Mouse (Mus musculus) bone marrow, adult 2 months (tissue): ENCODE results near the gene Fgfr2. TPM values are rescaled to one million over a fixed set of nuclear protein-coding genes. Genes with fewer than 3 reads are reported as not detected.

ENCODE experiments used
- H3K27ac ChIP-seq: fragments of 200-500 bp; 2 replicates; pipeline ENCODE4 v1.5.1; 2012; ENCODE audit warnings: low read depth, mild to moderate bottlenecking, control low read depth, inconsistent platforms, low read length; ENCODE audit not compliant: control insufficient read depth, poor library complexity, insufficient read depth
- H3K4me1 ChIP-seq: fragments of 200-500 bp; 2 replicates; pipeline ENCODE4 v1.6.1; 2011; ENCODE audit warnings: low read length; ENCODE audit not compliant: control insufficient read depth, insufficient read depth
- H3K4me3 ChIP-seq: fragments of 200-500 bp; replicated peaks from 2 replicates; pipeline ENCODE3; 2011; ENCODE audit warnings: mild to moderate bottlenecking, low read depth, low read length, control low read depth; ENCODE audit not compliant: control insufficient read depth
- CTCF ChIP-seq: fragments of 200-500 bp; IDR thresholded peaks from 2 replicates; pipeline ENCODE4 v1.5.1; 2011; ENCODE audit warnings: low read length, control low read depth; ENCODE audit not compliant: control insufficient read depth, insufficient read depth
- POLR2A ChIP-seq: fragments of 200-500 bp; IDR thresholded peaks from 2 replicates; pipeline ENCODE4 v1.6.1; 2011; ENCODE audit warnings: low read depth, mild to moderate bottlenecking, control low read depth, low read length, borderline replicate concordance; ENCODE audit not compliant: control insufficient read depth
- WGBS: fragments of 180-500 bp; shearing (Covaris S2); methylation state at CpG from one replicate; pipeline ENCODE4 v1.1.7; 2018; 5-methylcytosine and 5-hydroxymethylcytosine counted together
- polyA plus RNA-seq: library from polyadenylated mRNA; stranded (reverse); fragments of >200 nt; gene quantifications from 2 replicates; pipeline ENCODE4 v1.2.4, GENCODE M21; 2011; ENCODE audit warnings: low replicate concordance; ENCODE audit not compliant: missing spikeins, insufficient read depth, insufficient read length

Fgfr2 gene
- polyA plus RNA-seq, 1 experiment = 8.2 TPM

DNA sequence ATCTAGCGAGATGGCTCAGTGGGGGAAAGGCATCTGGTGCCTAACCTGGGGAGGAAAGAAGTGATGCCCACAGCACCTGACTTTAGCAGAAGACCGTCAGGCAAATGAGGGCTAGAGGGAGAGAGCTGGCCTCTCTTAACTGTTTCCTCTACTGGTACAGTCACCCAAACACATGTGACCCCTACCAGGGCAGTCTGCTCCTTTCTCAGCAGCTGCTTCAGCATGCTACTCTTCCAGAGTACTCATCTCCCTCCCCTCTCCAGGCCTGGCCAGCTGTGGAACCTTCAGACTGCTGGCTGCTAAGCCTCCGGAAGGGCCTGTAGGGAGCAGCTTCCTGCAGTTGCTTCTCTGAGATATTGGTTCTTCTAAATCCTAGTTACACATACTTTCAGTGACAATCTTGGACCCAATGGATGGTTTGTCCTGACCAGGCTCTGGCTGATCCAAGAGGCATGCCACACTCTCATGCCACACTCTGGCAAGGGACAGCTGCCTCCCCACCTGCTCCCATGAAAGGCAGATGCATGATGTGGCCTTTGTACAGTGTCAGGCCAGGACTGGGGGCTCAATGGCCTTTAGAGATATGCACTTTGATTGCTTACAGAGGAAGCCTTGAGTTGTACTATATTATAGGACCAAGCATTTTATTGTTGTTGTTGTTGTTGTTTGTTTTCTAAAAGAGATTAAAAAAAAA lies 374.9 kb downstream of the Fgfr2 start:
- no peak for TF ChIP-seq CTCF
- no peak for TF ChIP-seq POLR2A

DNA sequence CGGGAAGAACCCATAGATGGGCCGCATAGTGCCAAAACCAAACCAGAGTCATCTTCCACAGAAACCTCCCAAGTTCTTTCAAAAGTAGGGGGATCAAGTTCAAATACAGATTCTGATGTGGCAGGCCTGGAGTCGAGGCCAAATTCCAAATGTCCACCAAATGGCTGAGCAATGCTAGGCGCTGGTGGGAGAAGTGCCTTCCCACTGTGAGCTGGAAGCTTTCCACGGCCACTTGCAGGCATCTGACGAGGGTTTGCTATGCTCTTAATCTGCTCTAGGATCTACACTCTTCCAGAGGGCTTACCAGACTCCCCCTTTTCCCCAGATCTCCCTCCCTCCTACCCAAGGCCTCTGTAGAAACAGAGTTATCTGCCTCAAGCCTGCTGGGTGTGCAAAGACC lies 376.1 kb downstream of the Fgfr2 start:
- TF ChIP-seq POLR2A (no peak), CTCF (no peak)
- WGBS = 81% methylated on average over 6 of the region's 6 CpGs
- no peak overlapping the region for H3K27ac ChIP-seq
- H3K4me3 ChIP-seq = no peak overlapping the region
- no peaks in the 10 kb centered on the region for H3K4me1 ChIP-seq

More for the DNA sequence above, 374.9 kb downstream of the Fgfr2 start:
- Histone ChIP-seq H3K27ac (no peak overlapping the region), H3K4me1 (no peaks in the 10 kb centered on the region), H3K4me3 (no peak overlapping the region)
- 87% methylated on average over 3 of the region's 3 CpGs for WGBS

DNA sequence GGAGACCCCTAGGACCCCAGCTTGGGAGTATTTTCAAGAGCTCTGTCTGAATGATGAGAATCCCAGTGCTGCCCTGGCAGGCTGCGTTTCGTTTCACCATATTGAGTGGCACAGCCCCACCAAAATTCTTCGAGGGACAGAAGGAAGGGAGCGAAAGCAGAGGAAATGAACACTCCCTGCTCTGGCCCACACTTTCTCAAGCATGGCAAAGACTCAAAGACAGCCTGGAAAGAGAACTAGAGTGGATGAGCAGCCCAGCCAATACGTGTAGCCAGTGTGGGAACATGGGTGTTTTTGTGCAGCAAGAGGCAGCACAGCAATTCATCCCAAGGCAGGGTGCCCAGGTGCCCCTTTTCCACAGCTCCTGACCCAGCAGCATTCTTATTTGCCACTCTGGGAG lies 380.2 kb downstream of the Fgfr2 start:
- H3K4me3 ChIP-seq = no peak overlapping the region
- WGBS = 89% methylated on average over 5 of the region's 5 CpGs
- peaks cover 5% of the 10 kb centered on the region; the same call in 1 of the 2 replicates for H3K4me1 ChIP-seq
- TF ChIP-seq CTCF (no peak), POLR2A (no peak)
- no peak overlapping the region for H3K27ac ChIP-seq

DNA sequence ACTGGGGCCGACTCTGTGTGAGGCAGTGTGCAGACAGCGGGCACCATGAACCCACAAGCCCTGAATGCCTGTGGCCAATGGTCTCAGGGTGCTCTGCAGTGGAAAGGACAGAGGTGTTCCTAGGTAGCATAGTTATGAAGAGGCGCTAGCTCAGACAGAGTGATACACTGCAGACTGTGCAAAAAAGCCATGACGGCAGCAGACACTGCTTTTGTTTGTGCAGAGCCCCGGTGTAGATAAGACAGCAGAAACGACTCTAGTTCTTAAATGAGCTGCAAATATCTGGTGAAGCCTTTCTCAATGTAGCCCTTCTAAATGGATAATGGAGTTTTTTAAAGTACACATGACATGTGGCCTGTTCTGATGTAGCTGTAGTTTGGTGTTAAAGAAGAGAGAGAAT lies 383.3 kb downstream of the Fgfr2 start:
- peak overlapping the region; percentile 47 for H3K27ac ChIP-seq
- H3K4me3 ChIP-seq = no peak overlapping the region
- TF ChIP-seq POLR2A = no peak
- TF ChIP-seq CTCF = no peak
- peaks cover 19% of the 10 kb centered on the region for H3K4me1 ChIP-seq
- WGBS = 66% methylated on average over 6 of the region's 6 CpGs

- TF ChIP-seq POLR2A (no peak), CTCF (no peak)
- peak overlapping the region; percentile 64 for H3K27ac ChIP-seq
- peaks cover 23% of the 10 kb centered on the region for H3K4me1 ChIP-seq
- 62% methylated on average over 6 of the region's 6 CpGs for WGBS
- H3K4me3 ChIP-seq = no peak overlapping the region
Measured at GRCm38 (mm10) chr7:132738844-132739243, 384.3 kb downstream of the Fgfr2 start.

- no peak overlapping the region for H3K4me3 ChIP-seq
- H3K27ac ChIP-seq = peak overlapping the region; percentile 75
- peaks cover 23% of the 10 kb centered on the region for H3K4me1 ChIP-seq
- 66% methylated on average over 17 of the region's 17 CpGs for WGBS
- TF ChIP-seq CTCF (no peak), POLR2A (no peak)
Measured at GRCm38 (mm10) chr7:132736099-132736862, 386.9 kb downstream of the Fgfr2 start.

DNA sequence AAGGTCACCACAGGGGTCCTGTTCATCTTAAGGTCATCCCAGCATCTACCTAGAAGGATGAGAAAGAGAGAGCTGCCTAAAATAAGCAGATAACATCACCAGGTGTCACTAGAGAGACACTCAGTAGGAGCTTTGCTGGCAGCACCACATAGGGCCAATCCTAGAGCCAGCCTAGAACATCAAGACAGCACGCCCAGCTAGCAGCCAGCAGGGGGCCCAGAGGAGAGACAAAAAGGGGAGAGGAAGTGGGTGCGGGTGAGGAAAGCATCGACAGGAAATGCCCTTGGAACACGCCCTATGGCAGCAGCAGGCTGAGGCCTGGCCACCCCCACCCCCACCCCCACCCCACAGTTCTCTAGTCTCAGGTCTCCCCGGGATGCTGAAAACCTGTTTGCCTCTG lies 388.0 kb downstream of the Fgfr2 start:
- WGBS = 4% methylated on average over 5 of the region's 5 CpGs
- Histone ChIP-seq H3K4me1 (peaks cover 25% of the 10 kb centered on the region), H3K27ac (peak overlapping the region; percentile 78), H3K4me3 (no peak overlapping the region)
- TF ChIP-seq CTCF (peak; percentile 86), POLR2A (no peak)

GRCm38 (mm10) chr7:132734222-132734621 lies 388.9 kb downstream of the Fgfr2 start:
- 92% methylated on average over 9 of the region's 9 CpGs for WGBS
- Histone ChIP-seq H3K27ac (peak overlapping the region; percentile 67), H3K4me3 (no peak overlapping the region), H3K4me1 (peaks cover 27% of the 10 kb centered on the region)
- TF ChIP-seq POLR2A = no peak
- TF ChIP-seq CTCF = no peak
